Mouse (Mus musculus) bone marrow, adult 2 months (tissue): ENCODE results near the gene Kcnj1.

ENCODE experiments used
- CTCF ChIP-seq: fragments of 200-500 bp; IDR thresholded peaks from 2 replicates; pipeline ENCODE4 v1.5.1; 2011; ENCODE audit warnings: low read length, control low read depth; ENCODE audit not compliant: control insufficient read depth, insufficient read depth
- POLR2A ChIP-seq: fragments of 200-500 bp; IDR thresholded peaks from 2 replicates; pipeline ENCODE4 v1.6.1; 2011; ENCODE audit warnings: low read depth, mild to moderate bottlenecking, control low read depth, low read length, borderline replicate concordance; ENCODE audit not compliant: control insufficient read depth

DNA sequence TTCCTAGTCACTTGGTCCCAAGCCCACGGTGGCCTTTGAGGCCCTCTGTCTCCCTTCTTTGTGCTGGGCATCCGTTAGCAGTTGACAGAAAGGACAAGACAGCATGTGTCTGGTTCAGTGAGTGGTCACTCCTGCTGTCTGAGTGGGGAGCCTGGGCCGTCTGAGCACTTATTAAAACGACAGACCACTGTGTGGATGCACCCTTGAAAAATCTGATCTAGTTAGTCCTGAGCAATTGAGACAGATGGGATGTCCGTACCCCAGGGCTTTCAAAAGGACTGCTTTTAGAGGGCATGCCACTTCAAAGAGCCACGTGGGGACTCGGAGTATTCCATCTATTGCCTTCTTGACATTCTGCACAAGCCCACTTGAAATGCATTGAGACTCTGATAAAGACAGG is 48.7 kb upstream of the Kcnj1 start:
- TF ChIP-seq POLR2A = no peak
- no peak for TF ChIP-seq CTCF
